Mouse (Mus musculus): ENCODE measurements at regions not wholly inside any gene's neighbourhood (a gene's known extent, or its start where the extent isn't known, plus 50 kb on each side); places are given as distances from the start of the nearest gene placed in this dataset.
"Not testable (repeated sequence)": the region's sequence is repeated elsewhere in the genome, so short reads cannot be mapped to it uniquely, and the experiment has no call there.

GRCm38 (mm10) chr6:22789731-22790130 is 85.6 kb upstream of the Ptprz1 start:
- not testable (repeated sequence) for DNase-seq

- no peak for DNase-seq
Observed at GRCm38 (mm10) chr6:22791801-22792200, 83.5 kb upstream of the Ptprz1 start.

DNA sequence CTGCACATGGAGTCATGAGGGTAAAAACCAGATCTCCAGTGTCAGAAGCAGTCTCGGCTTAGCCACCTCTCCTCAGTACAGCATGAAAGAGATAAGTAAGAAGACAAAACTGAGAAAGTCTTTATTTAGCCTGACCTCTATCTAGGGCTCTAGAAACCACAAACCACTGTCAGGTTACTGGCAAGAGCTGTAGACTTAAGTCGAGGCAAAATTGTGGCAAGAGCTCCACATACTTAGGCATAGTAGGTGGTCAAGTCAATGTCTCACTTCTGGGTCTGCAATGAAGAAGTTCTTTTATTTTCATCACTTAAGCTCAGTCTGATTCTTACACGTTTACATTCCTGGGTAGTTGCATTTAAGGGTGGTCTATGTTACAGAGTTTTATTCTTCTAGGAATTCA is 82.7 kb upstream of the Ptprz1 start:
- no peak for DNase-seq

GRCm38 (mm10) chr6:22794071-22794721 is 81.1 kb upstream of the Ptprz1 start:
- peak; percentile 20 for DNase-seq

GRCm38 (mm10) chr6:22794755-22795154 is 80.5 kb upstream of the Ptprz1 start:
- no peak for DNase-seq

GRCm38 (mm10) chr6:22795291-22795860 is 79.9 kb upstream of the Ptprz1 start:
- DNase-seq = no peak

- no peak for DNase-seq
Observed at GRCm38 (mm10) chr6:22801908-22802307, 73.4 kb upstream of the Ptprz1 start.

DNA sequence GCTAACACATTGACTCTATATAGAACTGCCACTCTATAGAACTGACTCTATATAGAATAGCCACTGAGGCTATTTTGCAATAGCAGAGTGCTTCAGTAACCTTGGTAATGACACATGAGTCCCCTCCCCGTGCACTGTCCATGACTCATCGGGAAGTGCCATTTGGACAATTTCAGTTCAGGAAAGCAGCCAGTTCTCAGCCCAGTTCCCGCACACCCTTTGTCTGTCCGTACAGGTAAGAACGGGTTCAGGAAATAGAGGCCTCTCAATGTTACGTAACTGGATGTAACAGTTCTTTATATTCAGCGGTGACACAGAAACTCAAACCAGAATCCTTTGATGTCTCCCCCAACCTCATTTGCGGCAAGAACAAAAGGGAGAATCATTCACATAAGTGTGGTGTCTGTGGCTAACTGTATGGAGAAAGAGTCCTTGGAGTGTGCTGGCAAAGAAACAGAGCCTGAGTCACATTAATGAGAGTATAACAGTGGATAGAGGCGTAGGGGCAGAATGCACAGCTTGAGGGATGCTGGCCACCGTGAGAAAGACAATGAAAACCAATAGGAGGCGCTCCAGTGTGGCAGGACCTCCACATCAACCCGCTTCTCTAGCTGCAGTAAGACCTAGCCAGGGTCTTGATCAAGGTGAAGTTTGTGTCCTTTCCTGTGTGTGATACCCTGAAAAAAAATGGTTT is 72.8 kb upstream of the Ptprz1 start:
- DNase-seq = no peak

GRCm38 (mm10) chr6:22803886-22804285 is 71.4 kb upstream of the Ptprz1 start:
- DNase-seq = no peak

- no peak for DNase-seq
Observed at GRCm38 (mm10) chr6:22825086-22825768, 50.1 kb upstream of the Ptprz1 start.

All from cerebellum, adult 9-10 months (tissue).